Mouse (Mus musculus) layer of hippocampus, adult 8-10 months (tissue): Measurements from ENCODE around the gene Wfdc15b. TPM values are rescaled to one million over a fixed set of nuclear protein-coding genes. Genes with fewer than 3 reads are reported as not detected.
"Not testable (repeated sequence)": the region's sequence is repeated elsewhere in the genome, so short reads cannot be mapped to it uniquely, and the experiment has no call there.

Experiments
- DNase-seq, 2 experiments: peaks; one replicate each; pipeline ENCODE4 v3.0.0; 2022; ENCODE audit warnings: low spot score in 2 of 2
- total RNA-seq, 4 experiments: library from RNA; stranded (reverse); gene quantifications; 2 replicates each; pipeline ENCODE4 v1.2.4; 2022

Gene Wfdc15b
- total RNA-seq = not detected

GRCm38 (mm10) chr2:164221522-164221921 lies at the start of gene Wfdc15b:
TSS of gene Wfdc15b (minus strand) at chr2:164221660.
- no peak for DNase-seq

DNA sequence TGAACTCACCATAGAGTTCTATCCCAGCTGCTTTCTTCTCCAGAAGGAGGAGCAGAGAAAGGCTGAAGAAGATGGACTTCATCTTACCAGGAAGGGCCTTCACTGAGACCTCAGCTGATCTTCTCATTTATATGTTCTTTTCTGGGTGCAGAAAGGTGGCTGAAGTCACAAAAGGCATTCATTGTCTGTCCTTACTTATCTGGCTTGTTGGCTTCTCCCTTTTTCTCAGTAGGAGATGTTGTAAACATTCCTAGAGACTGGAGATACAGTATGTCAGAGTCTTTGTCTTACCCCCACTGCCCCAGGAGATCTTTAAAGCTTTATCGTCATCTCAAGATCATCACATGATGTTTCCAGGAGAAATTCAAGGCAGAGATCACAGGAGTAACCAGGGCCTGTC lies 35.1 kb upstream of the Wfdc15b start, which contains the start of gene Svs3b:
Svs3b (minus strand) TSS at position 101 of the 400 bp plus-strand sequence.
- DNase-seq = not testable (repeated sequence)

DNA sequence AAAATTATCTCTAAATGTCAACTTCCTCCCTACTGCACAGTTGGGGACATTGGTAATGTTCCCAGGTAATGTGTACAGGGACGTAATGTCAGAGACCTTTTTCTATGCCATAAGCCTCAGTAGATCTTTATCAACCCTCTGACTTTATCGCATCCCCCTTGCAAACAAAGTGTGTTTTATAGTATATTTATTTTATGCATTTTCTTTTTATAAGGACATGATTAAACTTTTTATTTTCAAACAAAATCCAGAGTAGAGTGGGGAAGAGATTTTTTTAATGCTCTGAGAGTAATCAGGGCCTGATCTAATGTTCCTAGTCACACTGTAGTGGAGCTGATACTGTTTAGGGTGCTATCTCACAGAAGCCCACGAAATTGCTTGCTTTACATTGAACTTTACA lies 16.9 kb upstream of the Wfdc15b start, which contains the start of gene Svs2:
Svs2 (minus strand) TSS at position 101 of the 400 bp plus-strand sequence.
- no peak for DNase-seq

DNA sequence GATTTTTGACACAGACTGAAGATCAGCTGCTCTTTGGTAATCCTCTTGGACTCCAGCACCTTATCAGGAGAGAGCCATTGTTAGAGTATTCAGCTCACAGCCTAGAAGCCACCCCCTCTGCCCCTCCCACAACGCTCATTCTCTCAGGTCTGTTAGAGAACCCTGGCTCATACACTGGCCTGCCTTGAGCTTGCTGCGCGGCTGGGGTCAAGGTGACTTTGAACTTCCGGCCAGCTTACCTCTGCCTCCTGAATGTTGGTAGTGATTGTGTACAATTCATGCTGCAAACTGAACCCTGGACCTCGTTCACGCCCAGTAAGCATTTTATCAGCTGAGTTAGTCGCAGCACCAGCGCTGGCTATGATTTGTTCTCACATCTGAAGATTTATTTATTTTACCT lies 11.2 kb upstream of the Wfdc15b start:
- DNase-seq = no peak

DNA sequence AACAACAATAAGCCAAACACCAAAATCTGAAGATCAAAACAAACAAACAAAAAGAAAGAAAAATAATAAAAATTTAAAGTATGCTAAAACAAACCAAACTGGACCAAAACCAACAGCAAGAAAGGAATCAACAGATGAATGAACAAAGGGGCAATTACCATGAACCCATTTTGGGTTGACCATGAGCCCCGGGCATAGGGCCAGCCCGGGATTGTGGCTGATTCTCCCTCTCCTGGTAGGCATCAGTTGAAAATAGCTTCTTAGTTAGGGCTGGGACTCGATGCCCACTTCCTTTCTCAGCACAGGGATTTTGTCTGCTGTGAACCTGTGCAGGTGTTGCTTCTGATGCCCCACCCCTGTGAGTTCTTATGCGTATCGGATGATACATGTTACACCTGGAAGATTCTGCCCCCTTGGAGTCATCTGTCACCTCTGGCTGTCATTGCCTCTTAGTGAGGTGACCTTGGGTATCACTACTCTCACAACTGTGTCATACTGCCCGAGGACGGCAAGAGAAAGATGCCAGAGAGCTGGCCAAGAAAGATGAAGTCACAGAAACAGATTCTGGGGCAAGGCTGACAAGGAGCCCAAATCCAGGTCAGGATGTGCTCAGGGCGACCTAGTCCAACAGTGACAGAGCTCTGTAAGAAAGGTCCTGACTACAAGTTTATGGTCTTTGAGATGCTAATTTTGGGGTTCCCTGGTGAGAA lies 7.1 kb upstream of the Wfdc15b start:
- no peak for DNase-seq

DNA sequence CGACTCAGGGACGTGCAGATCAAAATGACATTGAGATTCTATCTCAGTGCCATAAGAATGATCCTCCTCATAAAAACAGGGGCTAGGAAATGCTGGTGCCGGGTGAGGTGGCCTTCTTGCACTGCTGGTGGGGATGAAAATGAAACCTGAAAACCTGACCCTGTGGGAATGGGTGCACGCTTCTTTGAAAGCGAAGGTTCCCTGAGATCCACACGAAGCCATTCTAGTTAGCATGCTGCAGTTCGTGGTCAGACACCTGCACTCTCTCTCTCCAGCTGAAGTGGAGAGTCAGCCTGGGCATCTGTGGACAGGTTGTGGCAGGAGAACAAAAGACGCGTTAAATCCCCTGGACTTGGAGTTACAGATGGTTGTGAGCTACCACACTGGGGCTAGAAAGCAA lies 2.2 kb downstream of the Wfdc15b start:
- DNase-seq = no peak

DNA sequence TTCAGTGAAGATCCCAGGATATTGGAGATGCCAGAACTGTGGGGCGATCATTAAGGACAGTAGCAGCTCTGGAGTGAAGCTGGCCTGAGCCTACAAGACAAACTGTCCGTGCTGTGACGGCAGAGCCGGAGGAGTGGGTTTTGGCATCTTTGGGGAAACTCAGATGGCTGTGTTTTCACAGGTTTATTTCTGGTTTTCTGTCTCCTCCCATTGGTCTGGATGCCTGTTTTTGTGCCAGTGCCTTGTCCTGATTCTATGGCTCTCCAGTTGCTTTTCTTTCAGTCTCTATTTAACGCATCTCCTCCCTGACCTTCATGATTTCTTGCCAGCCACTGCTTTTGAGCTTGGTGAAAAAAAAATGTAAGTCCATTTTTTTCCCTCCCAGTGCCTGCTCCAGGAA lies 8.7 kb downstream of the Wfdc15b start:
- no peak for DNase-seq

DNA sequence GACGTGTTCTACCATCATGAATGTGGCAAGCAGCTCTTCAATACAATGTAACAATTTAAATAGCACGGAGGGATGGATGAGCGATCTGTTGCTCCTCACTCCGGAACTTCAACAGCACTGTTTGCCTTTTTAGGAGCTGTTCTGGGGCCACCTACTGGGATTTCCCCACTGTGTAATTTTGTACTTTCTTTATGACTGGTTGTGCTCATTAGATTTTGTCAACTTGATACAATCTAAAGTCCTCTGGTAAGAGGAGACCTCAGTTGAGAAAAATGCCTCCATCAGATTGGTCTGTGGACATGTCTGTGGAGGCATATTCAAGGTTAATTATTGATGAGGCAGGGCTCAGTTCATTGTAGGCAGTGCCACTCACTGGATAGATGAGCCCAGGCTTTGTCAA lies 10.6 kb downstream of the Wfdc15b start:
- no peak for DNase-seq

DNA sequence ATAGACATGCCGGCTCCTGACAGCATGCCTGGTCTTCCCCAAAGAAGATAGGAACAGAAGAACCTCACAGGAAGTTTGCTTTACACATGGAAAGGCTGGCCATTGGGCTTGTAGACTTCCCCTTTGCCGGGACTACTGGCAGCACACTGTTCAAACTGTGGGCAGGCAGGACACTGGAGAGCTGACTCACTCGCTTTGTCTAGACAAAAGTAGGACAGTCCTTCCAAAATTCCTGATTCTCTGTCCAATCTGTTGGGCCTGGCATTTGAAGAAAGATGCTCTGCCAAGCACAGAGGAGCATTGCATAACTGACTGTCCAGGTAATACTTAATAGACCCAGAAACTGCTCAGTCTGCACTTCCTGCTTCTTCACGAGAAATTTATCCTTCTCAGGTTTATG lies 14.8 kb downstream of the Wfdc15b start:
- DNase-seq = no peak

GRCm38 (mm10) chr2:164206011-164206410 lies 15.4 kb downstream of the Wfdc15b start:
- DNase-seq = not testable (repeated sequence)

DNA sequence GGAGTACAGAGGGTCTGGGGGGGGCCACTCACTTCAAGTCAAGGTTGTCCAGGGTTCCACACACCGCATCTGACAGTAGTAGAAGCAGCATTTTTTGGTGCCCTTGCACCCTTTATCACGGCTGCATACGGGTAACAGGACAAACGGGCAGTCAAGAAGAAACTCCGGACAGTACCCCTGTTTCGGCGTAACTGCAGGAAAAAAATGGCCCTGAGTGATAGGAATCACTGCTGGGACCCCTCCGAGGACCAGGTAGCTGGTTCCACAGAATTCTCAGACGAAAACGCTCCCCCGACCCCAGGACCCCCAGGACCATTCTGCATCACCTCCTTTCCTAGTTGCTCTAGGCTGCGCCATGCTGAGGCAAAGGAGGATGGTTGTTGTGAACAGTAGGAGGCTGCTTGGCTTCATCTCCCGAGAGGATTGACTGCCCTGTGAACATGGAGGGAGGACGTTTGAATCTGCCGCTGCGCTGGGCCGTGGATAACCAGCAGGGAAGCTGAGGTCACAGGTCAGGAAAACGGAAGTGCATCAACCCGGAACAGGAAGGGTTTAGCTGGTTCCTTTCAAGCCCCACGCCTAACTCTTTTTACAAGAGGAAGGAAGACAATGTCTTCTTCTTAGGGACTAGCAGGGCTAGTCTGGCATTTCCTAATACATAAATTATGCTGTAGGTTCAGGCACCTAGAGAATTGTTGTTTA lies 21.7 kb downstream of the Wfdc15b start, which contains the start of gene Wfdc15a:
Wfdc15a (minus strand) TSS at position 505 of the 702 bp plus-strand sequence.
- no peak for DNase-seq

DNA sequence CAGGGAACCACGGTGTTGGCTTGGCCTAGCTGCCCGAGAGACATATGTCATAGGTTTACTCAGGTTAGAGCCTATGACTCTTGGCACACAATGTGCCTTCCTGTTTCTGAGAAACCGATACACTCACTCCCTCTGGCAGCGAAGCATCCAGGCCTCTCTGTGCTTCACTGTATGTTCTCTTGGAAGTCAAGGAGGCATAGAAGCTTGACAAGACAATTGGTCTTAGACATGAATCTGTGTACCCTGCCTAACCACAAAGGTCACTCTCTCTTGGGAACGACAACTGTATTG lies 24.8 kb downstream of the Wfdc15b start:
- DNase-seq = no peak

DNA sequence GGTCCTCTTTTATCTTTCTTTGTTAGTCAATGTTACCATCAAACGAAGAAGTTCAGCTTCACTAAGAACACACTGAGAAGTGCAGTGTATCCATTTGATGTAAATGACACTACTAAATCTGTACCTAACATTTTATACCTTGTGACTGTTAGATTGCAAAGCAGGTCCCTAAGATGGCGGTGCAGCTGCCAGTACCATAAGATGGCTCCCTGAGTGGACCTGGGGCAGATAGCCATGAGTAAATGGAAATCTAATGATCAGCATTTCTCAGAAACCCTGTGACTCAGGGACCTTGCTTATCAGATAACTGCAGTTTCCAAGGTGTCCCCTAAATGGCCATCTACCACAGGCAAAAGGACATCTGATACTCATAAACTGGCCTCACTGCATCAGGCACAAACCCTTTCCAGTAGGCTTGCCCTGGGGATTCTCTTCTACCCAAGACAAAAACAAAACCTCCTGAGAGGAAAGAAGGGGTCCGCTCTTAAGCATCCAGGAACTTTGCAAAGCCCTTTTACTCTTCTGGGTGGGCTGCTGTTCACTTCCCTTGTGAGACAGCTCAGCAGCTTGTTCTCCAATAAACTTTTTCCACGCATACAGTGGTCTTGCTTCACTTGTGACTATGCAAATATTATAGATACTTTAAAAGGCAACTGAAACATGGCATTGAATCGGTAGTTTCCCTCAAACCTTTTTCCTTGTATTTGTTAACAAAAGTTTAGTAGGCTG lies 25.3 kb downstream of the Wfdc15b start:
- DNase-seq = no peak

DNA sequence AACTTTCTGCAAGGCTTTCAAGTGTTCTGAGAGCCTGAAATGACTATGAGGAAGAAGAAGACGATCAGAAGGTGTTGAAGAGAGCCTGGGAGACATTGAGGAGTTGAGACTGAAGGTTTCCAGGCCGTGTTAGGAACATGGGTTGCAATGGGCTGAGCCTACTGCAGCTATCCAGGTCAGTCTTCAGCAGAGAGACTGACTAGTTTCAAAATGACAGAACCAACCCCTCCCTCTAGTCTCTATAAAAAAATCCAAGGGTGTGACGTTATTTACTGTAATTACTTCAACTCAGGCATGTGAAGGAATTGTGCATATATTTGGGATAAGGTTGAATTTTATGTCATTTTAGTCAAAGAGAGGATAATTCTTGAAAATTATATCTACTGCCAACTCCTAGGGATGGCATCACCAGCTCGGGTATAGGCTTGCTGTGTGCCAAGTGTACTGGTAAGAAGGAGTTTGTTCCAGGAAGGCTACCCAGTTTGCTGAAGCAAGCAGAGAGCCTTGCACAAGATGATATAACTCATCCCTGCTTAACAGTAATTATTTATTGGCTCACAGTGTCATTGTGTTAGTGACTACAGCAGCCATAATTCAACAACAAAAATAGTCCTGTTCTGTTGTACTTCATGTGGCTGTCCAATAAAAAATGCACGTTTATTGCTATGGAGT lies 26.4 kb downstream of the Wfdc15b start:
- DNase-seq = no peak

GRCm38 (mm10) chr2:164192279-164192678 lies 29.2 kb downstream of the Wfdc15b start:
- DNase-seq = no peak

DNA sequence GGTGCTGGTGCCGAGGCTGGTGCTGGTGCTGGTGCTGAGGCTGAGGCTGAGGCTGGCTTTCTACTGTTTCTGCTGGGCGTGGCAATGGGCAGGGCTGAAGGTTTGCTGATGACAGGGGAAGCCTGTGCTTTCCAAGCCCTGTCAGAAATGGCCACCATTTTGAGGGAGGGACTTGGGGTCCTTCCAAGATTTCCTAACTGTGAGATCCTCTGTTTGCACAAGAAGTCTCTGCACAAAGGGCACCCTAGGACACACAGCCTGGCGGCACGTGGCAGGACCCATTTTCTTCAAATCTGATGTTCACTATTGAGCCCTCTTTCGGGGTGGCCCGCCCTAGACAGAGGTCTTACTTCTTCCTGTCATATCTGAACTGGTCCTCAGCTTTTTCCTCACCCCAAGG lies 30.9 kb downstream of the Wfdc15b start, which contains the start of gene Wfdc12:
Wfdc12 (minus strand) TSS at position 33 of the 400 bp plus-strand sequence.
- no peak for DNase-seq

DNA sequence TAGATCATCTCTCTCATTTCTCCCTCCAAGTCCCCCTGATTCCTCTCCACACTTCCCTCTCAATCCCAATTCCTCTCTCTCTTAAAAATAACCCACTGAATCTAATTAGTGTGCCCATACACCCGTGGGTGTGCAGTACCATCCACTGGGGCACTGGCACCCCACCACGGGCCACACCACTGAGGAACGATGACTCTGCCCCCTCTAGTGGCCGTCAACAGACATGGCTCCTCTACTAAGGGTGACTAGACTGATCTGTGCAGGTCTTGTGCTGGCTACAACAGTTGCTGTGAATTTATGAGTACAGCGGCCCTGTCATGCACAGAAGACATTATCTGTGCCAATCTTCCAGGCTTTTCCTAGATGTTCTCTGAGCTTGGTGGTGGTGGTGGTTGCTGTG lies 32.7 kb downstream of the Wfdc15b start:
- DNase-seq = no peak

- no peak for DNase-seq
Observed at GRCm38 (mm10) chr2:164184145-164184719, 37.2 kb downstream of the Wfdc15b start.

DNA sequence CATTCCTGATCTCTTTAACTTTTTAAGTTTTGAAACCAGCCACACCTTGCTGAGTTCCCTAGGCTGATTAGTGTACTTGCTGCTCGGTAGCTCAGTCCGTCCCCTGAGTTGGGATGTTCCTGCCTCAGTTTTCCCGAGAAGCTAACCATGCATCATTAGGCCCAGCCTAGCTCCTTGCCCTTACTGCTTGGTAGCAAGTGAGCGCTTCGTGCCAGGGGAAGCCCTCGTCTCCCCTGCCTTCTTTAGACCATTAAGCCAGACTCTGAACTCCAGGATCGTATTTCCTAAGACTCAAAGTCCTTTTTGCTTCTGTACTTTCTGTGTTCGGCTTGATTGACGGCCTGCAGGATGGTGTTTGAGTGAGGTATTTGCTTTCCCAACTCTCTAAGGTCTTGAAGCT lies 38.1 kb downstream of the Wfdc15b start:
- DNase-seq = no peak

DNA sequence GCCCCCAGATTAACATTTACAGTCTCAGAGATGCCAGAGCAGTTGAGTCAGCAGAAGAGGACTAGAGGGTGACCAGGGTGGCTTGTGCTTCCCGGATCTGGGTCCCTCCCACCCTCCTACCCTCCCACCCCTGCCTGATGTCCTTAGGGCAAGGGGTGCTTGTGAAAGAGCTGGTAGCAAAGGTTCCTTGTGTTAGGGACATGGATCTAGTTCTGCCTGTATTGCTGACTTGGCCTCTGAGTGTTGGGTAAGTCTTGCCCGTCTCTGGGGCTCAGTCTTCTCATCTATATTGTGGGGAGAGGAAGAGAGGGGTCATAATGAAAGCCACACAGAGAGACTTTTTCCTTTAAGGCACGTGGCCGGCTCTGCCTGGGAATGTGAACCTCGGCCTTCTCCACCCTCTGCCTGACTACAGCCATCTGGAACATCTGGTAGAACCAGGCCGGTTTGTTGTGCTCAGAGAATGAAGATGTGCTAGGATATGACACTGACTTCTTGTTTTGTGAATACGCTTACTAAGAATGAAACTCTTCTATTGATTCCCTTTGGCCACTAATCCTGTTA lies 38.7 kb downstream of the Wfdc15b start, which contains the start of gene Wfdc5:
Wfdc5 (minus strand) TSS at position 51 of the 564 bp plus-strand sequence.
- no peak for DNase-seq

GRCm38 (mm10) chr2:164180770-164181169 lies 40.7 kb downstream of the Wfdc15b start:
- no peak for DNase-seq
